Mouse (Mus musculus) liver, postnatal 0 days (tissue): ENCODE data around the gene Zbed6.

Experiments used
- CTCF ChIP-seq: sonication (generic); IDR thresholded peaks from 2 replicates; pipeline ENCODE4 v1.5.1; 2016; ENCODE audit warnings: antibody characterized with exemption, low read depth
- EP300 ChIP-seq: IDR thresholded peaks from 2 replicates; pipeline ENCODE4 v1.6.1; 2016; ENCODE audit warnings: antibody characterized with exemption, low read depth, mild to moderate bottlenecking

- TF ChIP-seq CTCF (no peak), EP300 (no peak)
These were observed 7.9 kb upstream of the Zbed6 start for GRCm38 (mm10) chr1:133668618-133669017.
